Mouse (Mus musculus) gastrocnemius, postnatal 14 days (tissue): ENCODE data around the gene Aimp1. TPM values are rescaled to one million over a fixed set of nuclear protein-coding genes. Genes with fewer than 3 reads are reported as not detected.

Experiments
- DNase-seq: peaks from one replicate; pipeline ENCODE4 v3.0.0; 2021; ENCODE audit warnings: mixed read lengths
- intact Hi-C: fragments of 180-260 bp; cut with DNase I; formaldehyde crosslinking; loops from one replicate; pipeline ENCODE4 v1.15.1; 2025; ENCODE audit warnings: low total_unique reads
- long read RNA-seq, 2 experiments: library from polyadenylated mRNA; stranded (forward); transcript quantifications; one replicate each; pipeline ENCODE4 v2.0.0; 2021
- total RNA-seq, 2 experiments: library from RNA; stranded (reverse); gene quantifications; 2 replicates each; pipeline ENCODE4 v1.2.3; 2021

Aimp1 gene
- 10 to 100 TPM; 62.8 to 66.4 TPM for total RNA-seq
- long read RNA-seq, experiment 1, transcript Aimp1-201 (7 exons, 1,126 nt) = major isoform, 53 of 57 reads
- long read RNA-seq, experiment 1, partial matches to known transcripts = 2 of 57 reads
- long read RNA-seq, experiment 1, other reads (novel, unspliced or antisense) = 2 of 57 reads
- long read RNA-seq, experiment 2, transcript Aimp1-201 (7 exons, 1,126 nt) = major isoform, 65 of 67 reads
- long read RNA-seq, experiment 2, partial matches to known transcripts = 2 of 67 reads
- long read RNA-seq, experiment 2, other reads (novel, unspliced or antisense) = 0 of 67 reads

GRCm38 (mm10) chr3:132684231-132684928, at the start of gene Aimp1:
TSS of gene Aimp1 (minus strand) at chr3:132684370.
- intact Hi-C loops = no loop called here
- no peak for DNase-seq

GRCm38 (mm10) chr3:132724326-132724725, 40.2 kb upstream of the Aimp1 start:
- intact Hi-C loops = no loop called here

GRCm38 (mm10) chr3:132717316-132717715, 33.1 kb upstream of the Aimp1 start:
- DNase-seq = no peak
- intact Hi-C loops = no loop called here

More at GRCm38 (mm10) chr3:132724326-132724725, 40.2 kb upstream of the Aimp1 start:
- no peak for DNase-seq

- no peak for DNase-seq
- intact Hi-C loops = no loop called here
Observed at GRCm38 (mm10) chr3:132713913-132714312, 29.7 kb upstream of the Aimp1 start.

- intact Hi-C loops = loop anchor here (10.0 kb wide), 1 partner anchor 202 kb away; no protein-coding TSS in a partner anchor
Observed at GRCm38 (mm10) chr3:132706977-132707376, 22.8 kb upstream of the Aimp1 start.

GRCm38 (mm10) chr3:132704216-132704615, 20.0 kb upstream of the Aimp1 start:
- DNase-seq = no peak
- intact Hi-C loops = loop anchor here (10.0 kb wide), 1 partner anchor 199 kb away; no protein-coding TSS in a partner anchor

More at GRCm38 (mm10) chr3:132706977-132707376, 22.8 kb upstream of the Aimp1 start:
- no peak for DNase-seq

- DNase-seq = no peak
- intact Hi-C loops = loop anchor here (10.0 kb wide), 1 partner anchor 197 kb away; no protein-coding TSS in a partner anchor
Observed at GRCm38 (mm10) chr3:132701368-132701767, 17.2 kb upstream of the Aimp1 start.

GRCm38 (mm10) chr3:132683447-132684230, 531 bp downstream of the Aimp1 start, which contains the start of gene Tbck:
TSS of gene Tbck (plus strand) at chr3:132684144.
- intact Hi-C loops = no loop called here
- DNase-seq = peak; percentile 93

- intact Hi-C loops = loop anchor here (10.0 kb wide), 1 partner anchor 57 kb away; no protein-coding TSS in a partner anchor
- DNase-seq = no peak
Observed at GRCm38 (mm10) chr3:132677494-132677893, 6.7 kb downstream of the Aimp1 start.

- intact Hi-C loops = no loop called here
- no peak for DNase-seq
Observed at GRCm38 (mm10) chr3:132655955-132656354, 28.2 kb downstream of the Aimp1 start.

- intact Hi-C loops = no loop called here
- DNase-seq = no peak
Observed at GRCm38 (mm10) chr3:132653959-132654358, 30.2 kb downstream of the Aimp1 start.

GRCm38 (mm10) chr3:132651776-132652175, 32.4 kb downstream of the Aimp1 start:
- intact Hi-C loops = no loop called here
- DNase-seq = peak; percentile 20

- intact Hi-C loops = no loop called here
- DNase-seq = no peak
Observed at GRCm38 (mm10) chr3:132650191-132650590, 34.0 kb downstream of the Aimp1 start.

- intact Hi-C loops = no loop called here
- DNase-seq = no peak
Observed at GRCm38 (mm10) chr3:132649368-132649767, 34.8 kb downstream of the Aimp1 start.

- intact Hi-C loops = no loop called here
- no peak for DNase-seq
Observed at GRCm38 (mm10) chr3:132646814-132647213, 37.4 kb downstream of the Aimp1 start.

GRCm38 (mm10) chr3:132644071-132644470, 40.1 kb downstream of the Aimp1 start:
- intact Hi-C loops = no loop called here
- no peak for DNase-seq

GRCm38 (mm10) chr3:132637080-132637479, 47.1 kb downstream of the Aimp1 start:
- intact Hi-C loops = no loop called here

GRCm38 (mm10) chr3:132633261-132633660, 50.9 kb downstream of the Aimp1 start:
- no peak for DNase-seq
- intact Hi-C loops = no loop called here

More at GRCm38 (mm10) chr3:132637080-132637479, 47.1 kb downstream of the Aimp1 start:
- no peak for DNase-seq

- intact Hi-C loops = no loop called here
- no peak for DNase-seq
Observed at GRCm38 (mm10) chr3:132629601-132630239, 54.5 kb downstream of the Aimp1 start, which contains the start of gene Gimd1. TSS of gene Gimd1 (plus strand) at chr3:132629820.
